Mouse (Mus musculus): ENCODE results near the gene Nfatc2ip.
"Not testable (repeated sequence)": the region's sequence is repeated elsewhere in the genome, so short reads cannot be mapped to it uniquely, and the experiment has no call there.

Nfatc2ip gene

DNA sequence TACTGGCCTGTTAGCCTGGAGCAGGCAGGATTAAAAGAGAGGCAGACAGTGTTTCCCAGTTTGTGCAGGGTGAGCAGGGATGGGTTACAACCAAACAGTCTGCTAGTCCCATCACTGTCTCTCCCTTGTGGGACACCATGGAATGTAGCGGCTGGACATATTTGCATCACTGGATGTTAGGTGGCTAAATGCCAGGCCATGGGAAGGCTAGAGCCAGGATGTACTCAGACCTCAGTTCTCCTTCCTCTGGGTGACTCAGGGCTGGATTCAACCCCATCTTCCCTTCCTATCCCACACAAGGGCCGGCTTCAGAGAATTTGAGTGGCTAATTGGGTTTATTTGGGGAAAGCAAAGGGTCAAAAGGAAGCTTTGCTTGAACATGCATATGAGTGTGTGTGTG, 12.1 kb upstream of the Nfatc2ip start:
- DNase-seq (ENCODE audit: low spot score in 2 of 2): no peak

GRCm38 (mm10) chr7:126402518-126402917, 6.0 kb upstream of the Nfatc2ip start:
- DNase-seq (ENCODE audit: low spot score in 2 of 2): not testable (repeated sequence)

- DNase-seq (ENCODE audit: low spot score in 2 of 2): peak; percentile 29 to 71
Measured at GRCm38 (mm10) chr7:126399548-126399947, 3.0 kb upstream of the Nfatc2ip start.

DNA sequence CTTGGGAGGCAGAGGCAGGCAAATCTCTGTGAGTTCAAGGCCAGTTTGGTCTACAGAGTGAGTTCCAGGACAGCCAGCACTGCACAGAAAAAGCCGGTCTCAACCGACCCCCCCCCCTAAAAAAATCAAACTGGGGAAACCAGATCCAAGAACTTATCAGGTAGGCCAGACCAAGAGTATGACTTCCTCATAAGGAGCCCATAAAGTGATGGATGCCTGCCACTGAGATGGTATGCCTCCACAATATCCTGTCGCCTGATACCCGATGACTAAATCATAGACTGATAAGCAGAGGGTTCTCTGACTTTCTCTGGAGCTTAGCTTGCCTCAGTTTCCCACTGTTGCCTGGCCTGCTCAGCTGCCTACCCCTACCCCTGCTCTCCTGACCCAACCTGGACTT, 1.3 kb upstream of the Nfatc2ip start:
- no peak for DNase-seq (ENCODE audit: low spot score in 2 of 2)

- no peak for DNase-seq (ENCODE audit: low spot score in 2 of 2)
Measured at GRCm38 (mm10) chr7:126397221-126397620, 684 bp upstream of the Nfatc2ip start.

DNA sequence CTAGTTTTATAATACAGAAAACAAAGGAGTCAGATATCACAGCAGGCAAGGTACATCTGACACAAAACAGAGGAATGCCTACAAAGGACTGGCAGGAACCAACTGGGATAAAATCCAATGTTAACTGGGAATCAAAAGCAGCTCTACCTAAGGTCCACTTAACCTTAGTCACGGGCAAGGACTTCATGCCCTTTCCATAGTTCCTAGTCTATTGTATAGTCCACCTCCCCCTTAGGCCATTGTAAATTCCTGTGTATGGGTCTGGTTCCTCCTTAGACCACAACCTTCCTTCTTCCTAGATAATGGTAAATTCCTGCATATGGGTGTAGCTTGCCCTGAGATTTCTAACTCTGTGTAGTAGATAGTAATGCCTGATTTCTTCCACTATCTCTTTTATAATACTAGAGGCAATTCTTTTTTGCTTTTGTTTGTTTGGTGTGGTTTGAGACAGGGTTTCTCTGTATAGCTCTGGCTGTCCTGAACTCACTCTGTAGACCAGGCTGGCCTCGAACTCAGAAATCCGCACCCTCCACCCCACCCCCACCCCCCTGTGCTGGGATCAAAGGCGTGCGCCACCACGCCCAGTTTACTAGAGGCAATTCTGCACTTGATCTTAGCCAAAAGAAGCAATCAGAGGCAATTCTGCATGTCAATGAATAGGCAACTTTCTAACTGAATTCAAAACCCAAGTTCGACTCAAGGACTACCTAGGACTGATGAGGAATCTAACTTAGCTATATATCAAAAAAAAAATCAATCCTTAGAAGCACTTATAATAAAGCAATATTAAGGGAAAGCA, 4.3 kb downstream of the Nfatc2ip start:
- not testable (repeated sequence) for DNase-seq (ENCODE audit: low spot score in 2 of 2)

GRCm38 (mm10) chr7:126388185-126388584, 8.4 kb downstream of the Nfatc2ip start:
- DNase-seq (ENCODE audit: low spot score in 2 of 2): no peak

- no peak for DNase-seq (ENCODE audit: low spot score in 2 of 2)
Measured at GRCm38 (mm10) chr7:126383565-126383964, 13.0 kb downstream of the Nfatc2ip start.

- DNase-seq (ENCODE audit: low spot score in 2 of 2): peak; percentile 96 to 97
Measured at GRCm38 (mm10) chr7:126377278-126378158, 19.0 kb downstream of the Nfatc2ip start, which contains the start of gene Spns1. Gene Spns1, minus strand, starts transcription at chr7:126377450.

DNA sequence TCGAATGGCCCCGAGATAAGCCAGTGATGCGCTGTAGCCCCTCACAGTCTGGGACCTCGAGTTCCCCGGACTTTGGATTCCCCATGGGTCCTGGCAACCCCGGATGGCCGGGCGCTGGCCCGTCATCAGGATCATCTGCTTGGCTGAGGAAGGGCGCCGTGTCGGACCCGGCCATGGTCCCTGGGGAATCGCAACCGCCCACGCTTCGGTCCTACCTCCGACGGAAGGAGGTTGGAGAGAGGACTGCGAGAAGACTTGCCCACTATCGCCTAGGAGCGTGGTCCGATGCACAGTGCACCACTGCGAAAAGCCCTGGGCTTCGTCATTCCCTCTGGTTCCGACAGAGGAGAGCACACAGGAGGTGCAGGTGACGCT, 19.6 kb downstream of the Nfatc2ip start:
- no peak for DNase-seq (ENCODE audit: low spot score in 2 of 2)

DNA sequence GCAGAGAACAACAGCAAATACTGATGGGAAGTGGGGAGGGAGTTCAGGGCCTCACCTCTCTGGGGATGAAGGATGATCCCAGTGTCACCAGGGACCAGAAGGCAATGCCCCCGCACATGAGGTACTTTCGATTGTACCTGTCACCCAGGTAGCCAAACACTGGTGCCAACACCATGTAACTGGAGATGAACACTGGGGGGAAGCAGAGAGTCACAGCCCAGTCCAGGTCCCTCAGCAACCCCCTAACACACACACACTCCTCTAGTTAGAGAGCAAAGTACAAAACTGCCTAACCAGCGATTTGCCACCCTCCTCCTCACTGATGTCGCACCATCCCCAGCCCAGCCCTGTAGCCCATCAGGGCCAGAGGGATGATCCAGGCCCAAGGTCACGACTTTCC, 21.5 kb downstream of the Nfatc2ip start:
- DNase-seq (ENCODE audit: low spot score in 2 of 2): no peak

DNA sequence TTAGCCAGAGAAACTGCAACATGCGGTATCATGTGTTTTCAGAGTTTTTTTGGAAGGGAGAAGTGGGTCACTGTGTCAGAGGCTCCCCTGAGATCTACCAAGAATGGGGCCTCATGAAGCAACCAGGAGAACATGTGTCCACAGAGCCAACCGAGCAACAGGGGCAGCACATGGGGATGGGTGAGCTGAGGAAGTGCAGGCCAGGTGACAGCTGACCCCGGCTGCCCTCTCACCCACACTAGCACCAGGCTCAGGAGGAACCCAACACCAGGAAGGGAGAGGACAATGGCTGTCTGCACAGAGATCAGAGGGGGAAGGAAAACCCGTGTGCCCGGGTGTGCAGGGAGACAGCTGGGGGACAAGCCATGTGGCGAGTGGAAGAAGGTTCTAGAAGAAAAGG, 22.0 kb downstream of the Nfatc2ip start:
- DNase-seq (ENCODE audit: low spot score in 2 of 2): no peak

DNA sequence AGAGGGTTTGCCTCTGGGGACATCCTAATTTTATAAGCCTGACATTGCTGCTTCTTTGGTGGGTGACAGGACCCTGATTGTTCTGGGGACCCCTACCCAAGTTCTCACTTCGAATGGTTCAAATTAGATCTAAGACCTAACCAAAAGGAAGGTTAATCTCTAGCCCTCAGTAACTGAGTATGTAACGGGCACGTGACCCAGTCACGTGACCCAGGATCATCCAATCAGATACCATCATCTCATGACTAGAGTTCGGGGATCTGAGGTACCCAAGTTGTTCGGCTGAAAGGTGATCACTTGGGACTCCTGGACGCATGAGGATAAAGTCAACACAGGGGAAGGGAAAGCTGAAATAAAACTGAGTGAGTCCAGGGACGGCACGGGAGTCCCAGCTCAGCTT, 23.5 kb downstream of the Nfatc2ip start:
- no peak for DNase-seq (ENCODE audit: low spot score in 2 of 2)

DNA sequence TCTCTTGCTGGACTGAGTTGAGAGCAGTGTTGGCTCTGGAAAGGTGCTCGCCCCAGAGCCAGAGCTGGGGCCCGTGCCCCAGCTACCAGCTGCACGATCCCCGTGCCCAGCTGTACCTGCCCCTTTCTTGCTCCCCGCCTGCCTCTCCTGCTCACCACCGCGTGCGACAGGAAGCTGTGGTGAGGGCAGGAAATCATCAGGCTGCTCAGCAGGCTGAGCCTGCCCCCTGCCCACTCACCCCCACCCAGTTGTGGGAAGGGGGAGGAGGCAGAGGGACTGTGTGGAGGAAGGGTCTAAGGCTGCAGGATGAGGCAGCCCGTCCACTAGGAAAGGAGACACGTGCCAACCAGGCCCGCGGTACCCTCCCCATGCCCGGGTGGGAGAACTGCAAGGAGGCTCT, 27.1 kb downstream of the Nfatc2ip start, which contains the start of gene Lat:
Gene Lat (minus strand): TSS at position 178 of the 400 bp plus-strand sequence.
- DNase-seq (ENCODE audit: low spot score in 2 of 2): no peak

GRCm38 (mm10) chr7:126368367-126368766, 28.2 kb downstream of the Nfatc2ip start:
- DNase-seq (ENCODE audit: low spot score in 2 of 2): no peak

DNA sequence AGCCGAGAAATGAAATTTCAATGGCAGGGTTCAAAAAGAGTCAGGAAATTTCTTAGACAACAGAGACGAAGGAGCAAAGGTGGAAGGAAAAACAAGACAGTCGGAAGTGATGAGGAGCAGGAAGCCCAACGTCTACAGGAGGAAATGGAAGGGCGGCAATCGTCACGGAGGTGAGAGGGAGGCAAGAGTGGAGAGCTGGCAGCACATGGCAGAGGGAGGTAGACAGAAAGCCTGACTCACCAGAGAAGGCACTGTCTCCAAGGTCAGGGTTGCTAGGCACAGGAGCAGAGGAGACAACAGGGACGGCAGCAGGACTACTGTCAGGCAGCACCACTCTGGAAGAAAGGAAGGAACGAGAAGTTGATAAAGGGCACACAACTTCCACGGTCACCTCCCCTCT, 28.9 kb downstream of the Nfatc2ip start:
- DNase-seq (ENCODE audit: low spot score in 2 of 2): no peak

GRCm38 (mm10) chr7:126363038-126363437, 33.5 kb downstream of the Nfatc2ip start:
- no peak for DNase-seq (ENCODE audit: low spot score in 2 of 2)

DNA sequence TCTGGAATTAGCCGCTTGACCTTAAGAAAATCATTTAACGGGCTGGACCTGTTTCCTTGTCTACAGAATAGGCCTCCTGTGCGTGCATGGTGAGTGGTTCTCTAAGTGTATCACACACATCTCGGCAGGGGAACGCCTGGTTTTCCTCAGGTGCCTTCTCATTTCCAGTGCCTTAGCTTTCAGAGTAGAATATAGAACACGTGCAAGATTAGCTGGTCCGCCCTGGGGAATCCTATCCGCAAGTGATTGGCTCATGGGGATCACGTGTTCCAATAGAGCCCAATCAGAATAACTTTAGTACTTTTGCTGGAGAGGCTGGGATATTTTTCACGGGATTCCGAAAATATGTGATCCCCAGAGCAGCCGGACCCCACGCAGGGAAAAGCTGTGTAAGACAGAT, 37.5 kb downstream of the Nfatc2ip start:
- DNase-seq (ENCODE audit: low spot score in 2 of 2): no peak

DNA sequence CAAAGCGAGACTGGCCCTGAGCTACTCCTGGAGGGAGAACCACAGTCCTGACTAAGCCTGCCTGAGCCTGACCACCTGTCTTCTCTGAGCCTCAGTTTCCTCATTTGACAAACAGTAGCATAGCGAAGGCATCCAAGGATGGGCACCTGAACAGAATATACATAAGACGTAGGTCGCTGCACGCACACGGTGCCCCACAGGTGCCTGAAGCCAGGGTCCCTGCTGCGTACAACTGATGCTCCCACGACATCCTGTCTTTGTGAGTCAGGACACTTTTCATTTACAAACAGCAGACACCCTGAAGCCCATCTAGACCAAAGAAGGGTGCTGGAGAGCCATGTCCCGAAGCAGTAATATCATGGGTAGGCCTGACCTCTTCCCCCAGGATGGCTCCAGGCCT, 38.1 kb downstream of the Nfatc2ip start:
- DNase-seq (ENCODE audit: low spot score in 2 of 2): no peak

DNA sequence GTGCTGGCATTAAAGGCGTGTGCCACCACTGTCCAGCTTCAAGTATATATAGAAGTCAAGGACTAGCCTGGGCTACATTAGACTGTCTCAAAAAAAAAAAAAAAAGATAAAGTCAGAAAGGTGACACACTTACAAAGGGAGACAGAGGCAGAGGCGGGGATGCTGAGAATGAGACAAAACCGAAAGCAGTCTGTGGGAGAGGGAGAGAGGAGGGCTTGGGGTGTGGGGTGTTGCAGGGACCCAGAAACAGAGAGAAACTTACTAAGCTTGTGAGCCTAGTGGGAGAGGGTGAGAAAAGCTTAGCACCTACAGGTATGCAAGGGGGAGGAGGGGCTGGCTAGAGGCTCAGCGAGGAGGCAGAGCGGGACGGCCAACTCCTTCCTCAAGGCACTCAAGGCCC, 38.7 kb downstream of the Nfatc2ip start:
- DNase-seq (ENCODE audit: low spot score in 2 of 2): no peak

- no peak for DNase-seq (ENCODE audit: low spot score in 2 of 2)
Measured at GRCm38 (mm10) chr7:126356793-126357591, 39.5 kb downstream of the Nfatc2ip start.
